Comparison of ENCODE assay signal across 8 mouse cellular contexts in the genomic region with DNA sequence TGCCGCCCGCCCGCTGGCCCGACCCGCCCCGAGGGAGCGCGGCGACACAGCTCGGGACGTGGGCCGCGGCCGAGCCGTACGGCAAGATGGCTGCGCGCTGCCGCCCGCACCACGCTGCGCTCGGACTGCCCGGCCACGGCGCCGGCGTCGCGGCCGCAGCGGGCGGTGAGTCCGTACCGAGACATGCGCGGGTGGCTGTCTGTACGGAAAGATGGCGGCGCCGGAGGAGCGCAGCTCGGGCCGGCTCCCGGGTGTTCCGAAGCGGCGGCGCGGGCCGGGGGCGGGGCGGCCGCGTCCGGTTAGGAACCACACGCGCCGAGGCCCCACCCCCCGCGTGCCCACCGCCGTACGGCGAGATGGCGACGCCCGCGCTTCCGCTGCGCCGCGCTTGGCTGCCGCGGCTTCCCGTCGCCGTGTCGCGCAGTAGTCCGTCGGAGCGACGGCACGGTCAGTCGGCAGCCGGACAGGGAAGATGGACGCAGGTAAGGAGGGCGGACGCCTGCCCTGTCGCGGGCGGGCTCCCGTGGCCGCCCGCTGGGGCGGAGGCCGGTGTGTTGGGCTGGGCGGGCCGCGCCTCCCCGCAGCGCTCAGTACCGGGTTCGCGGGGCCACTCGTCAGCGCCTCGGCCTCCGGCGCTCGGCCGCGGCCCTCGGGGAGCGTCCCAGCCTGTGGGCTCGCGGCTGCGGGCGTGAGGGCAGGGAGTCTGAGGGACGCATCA. TPM values are rescaled to one million over a fixed set of nuclear protein-coding genes. Genes with fewer than 3 reads are reported as not detected.
DNase-seq lines count a peak whose midpoint lies in the region; ATAC-seq and TF ChIP-seq lines count a peak whose summit lies in the region.

A gene (minus strand): TSS at position 292 of the 718 bp plus-strand sequence.

- peaks cover 7% of the 10 kb centered on the region; the same call in 1 of the 2 replicates for H3K4me1 ChIP-seq in brown adipose tissue, adult 24 weeks (ENCODE audit: control insufficient read depth, insufficient read depth, insufficient read length, low read length)
- peaks cover 35% of the 10 kb centered on the region for H3K4me1 ChIP-seq in heart, embryonic 13.5 days
- H3K4me1 ChIP-seq in liver, embryonic 11.5 days (replicated peaks; ENCODE audit: control insufficient read depth, insufficient read depth, low read length): peaks cover 18% of the 10 kb centered on the region

- H3ac ChIP-seq in myocyte (ENCODE audit: control insufficient read depth, insufficient read length): peak within 1 kb of the TSS; percentile 82

- H3K9ac ChIP-seq in heart, embryonic 13.5 days: peak within 1 kb of the TSS; percentile 97
- peak within 1 kb of the TSS; percentile 87 for H3K9ac ChIP-seq in liver, embryonic 11.5 days (ENCODE audit: low read depth, low read length)

- peaks cover 62% of the 10 kb centered on the region for H3K79me2 ChIP-seq in myocyte (ENCODE audit: control insufficient read depth, insufficient read depth)

- H3K4me2 ChIP-seq in heart, embryonic 13.5 days: peak within 1 kb of the TSS; percentile 81
- H3K4me2 ChIP-seq in liver, embryonic 11.5 days: peak within 1 kb of the TSS; percentile 97
- peak within 1 kb of the TSS; percentile 93 for H3K4me2 ChIP-seq in myocyte (ENCODE audit: low read depth)

- ATAC-seq in heart, embryonic 13.5 days (ENCODE audit: extremely low read depth, insufficient number of reproducible peaks, low FRiP score, low TSS enrichment): peak; percentile 86
- peak; percentile 86 for ATAC-seq in liver, embryonic 11.5 days (replicated peaks; ENCODE audit: low FRiP score)

- no peaks in the 10 kb centered on the region for H3K9me3 ChIP-seq in heart, embryonic 13.5 days
- H3K9me3 ChIP-seq in liver, embryonic 11.5 days (ENCODE audit: control insufficient read depth, low read length): no peaks in the 10 kb centered on the region

- peak; percentile 82 for TF ChIP-seq POLR2A in myocyte (IDR thresholded peaks at IDR 0.05; ENCODE audit: insufficient read length, low read depth)

- peak; percentile 92 for DNase-seq in CD4-positive, CD25-positive, alpha-beta regulatory T cell, adult 2 months (ENCODE audit: low read depth, low spot score)
- DNase-seq in fibroblast of lung, adult 2 months (ENCODE audit: low read depth): peak; percentile 72
- peak; percentile 96 for DNase-seq in kidney, postnatal 10 days
- peak; percentile 87 for DNase-seq in liver, embryonic 11.5 days (ENCODE audit: low spot score)
- DNase-seq in spleen, postnatal 4 days (ENCODE audit: low spot score in 2 of 2): peak; percentile 86 to 94

- H3K27ac ChIP-seq in brown adipose tissue, adult 24 weeks (replicated peaks; ENCODE audit: low read depth, low read length): peak within 1 kb of the TSS; percentile 43; the same call in 1 of the 2 replicates
- H3K27ac ChIP-seq in heart, embryonic 13.5 days (replicated peaks): peak within 1 kb of the TSS; percentile 90
- peak within 1 kb of the TSS; percentile 83 for H3K27ac ChIP-seq in liver, embryonic 11.5 days (ENCODE audit: low read depth, low read length)

- H3K27me3 ChIP-seq in heart, embryonic 13.5 days (replicated peaks): no peaks in the 10 kb centered on the region
- H3K27me3 ChIP-seq in liver, embryonic 11.5 days (replicated peaks; ENCODE audit: control insufficient read depth, insufficient read depth, low read length): no peaks in the 10 kb centered on the region
- no peaks in the 10 kb centered on the region for H3K27me3 ChIP-seq in myocyte (ENCODE audit: control insufficient read depth, insufficient read depth, insufficient read length)

- peak within 1 kb of the TSS; percentile 91 for H3K4me3 ChIP-seq in brown adipose tissue, adult 24 weeks (ENCODE audit: insufficient read depth, low read depth, low read length)
- H3K4me3 ChIP-seq in heart, embryonic 13.5 days: peak within 1 kb of the TSS; percentile 91
- H3K4me3 ChIP-seq in liver, embryonic 11.5 days (ENCODE audit: low read depth, low read length): peak within 1 kb of the TSS; percentile 93
- peak within 1 kb of the TSS; percentile 45 for H3K4me3 ChIP-seq in myocyte

- WGBS in heart, embryonic 13.5 days: under 1% methylated on average over 115 of the region's 121 CpGs
- WGBS in liver, embryonic 11.5 days: under 1% methylated on average over 87 of the region's 121 CpGs

- H3K36me3 ChIP-seq in heart, embryonic 13.5 days: peaks cover 10% of the 10 kb centered on the region
- H3K36me3 ChIP-seq in liver, embryonic 11.5 days (ENCODE audit: control insufficient read depth, insufficient read depth, low read length): peaks cover 4% of the 10 kb centered on the region; the same call in 1 of the 2 replicates
- no peaks in the 10 kb centered on the region for H3K36me3 ChIP-seq in myocyte (ENCODE audit: control insufficient read depth, insufficient read depth)

TF ChIP-seq in myocyte, 11 proteins besides CTCF, POLR2A, EP300 and RAD21:
- TF ChIP-seq MYOD1 (IDR thresholded peaks at IDR 0.05; ENCODE audit: control insufficient read depth in 1 of 3, insufficient read length in 2 of 3, low read depth in 2 of 3): peak in 1 of 3 experiments; percentile 22
- TF ChIP-seq USF1 (IDR thresholded peaks at IDR 0.05; ENCODE audit: low read depth): no peak
- TF ChIP-seq TCF12 (IDR thresholded peaks at IDR 0.05; ENCODE audit: insufficient read depth, poor library complexity, severe bottlenecking): no peak
- peak in 2 of 3 experiments; percentile 27 to 55 for TF ChIP-seq MYOG (IDR thresholded peaks at IDR 0.05; ENCODE audit: control insufficient read depth in 1 of 3, insufficient read depth in 1 of 3, insufficient read length in 2 of 3, low read depth in 2 of 3)
- TF ChIP-seq POLR2AphosphoS2 (IDR thresholded peaks at IDR 0.05; ENCODE audit: insufficient read length, low read depth): peak; percentile 85
- no peak for TF ChIP-seq REST (IDR thresholded peaks at IDR 0.05; ENCODE audit: insufficient read depth, insufficient read length)
- peak; percentile 73 for TF ChIP-seq SRF (IDR thresholded peaks at IDR 0.05; ENCODE audit: control insufficient read depth, insufficient read length, low read depth)

RNA-seq across cellular contexts. Expression of the gene that starts here (rescaled TPM):
- polyA plus RNA-seq in brown adipose tissue, adult 24 weeks (2012; ENCODE audit: insufficient read depth, insufficient read length, missing spikeins): 23.4 and 24.1 TPM in 2 replicates
- 50.8 and 54.4 TPM in 2 replicates for polyA plus RNA-seq in heart, embryonic 13.5 days (2015; fragmentation: Nextera tagmentation; extraction: Ambion mirVana)
- polyA plus RNA-seq in liver, embryonic 11.5 days (2014; fragmentation: Nextera tagmentation; extraction: Ambion mirVana): 28.9 and 31.7 TPM in 2 replicates
- polyA plus RNA-seq in myocyte (2012; fragmentation: generic; extraction: Trizol): 52.9 TPM

Comparison
In these comparisons a context has a peak if more than half of its experiments do, and no peak if none do; other contexts are left out.
1. Peak in every context shown above with its lines: DNase-seq, ATAC-seq, H3K4me3 ChIP-seq and H3K27ac ChIP-seq.